Mouse (Mus musculus) left cerebral cortex, adult 2 months (tissue): Measurements from ENCODE around the gene Vmn1r212. TPM values are rescaled to one million over a fixed set of nuclear protein-coding genes. Genes with fewer than 3 reads are reported as not detected.
"Not testable (repeated sequence)": the region's sequence is repeated elsewhere in the genome, so short reads cannot be mapped to it uniquely, and the experiment has no call there.

Experiments
- DNase-seq, 2 experiments: peaks; one replicate each; pipeline ENCODE4 v3.0.0; 2021 to 2022; ENCODE audit warnings: low spot score in 2 of 2, mixed read lengths in 1 of 2; ENCODE audit errors: extremely low spot score in 1 of 2
- H3K27ac ChIP-seq: fragments of 200-600 bp; 2 replicates; pipeline ENCODE4 v1.8.1; 2022
- H3K4me3 ChIP-seq: fragments of 200-600 bp; 2 replicates; pipeline ENCODE4 v1.8.1; 2022
- CTCF ChIP-seq: fragments of 200-600 bp; IDR thresholded peaks from 2 replicates; pipeline ENCODE4 v1.8.1; 2022; ENCODE audit warnings: antibody characterized with exemption, mild to moderate bottlenecking, moderate library complexity
- intact Hi-C: fragments of 180-260 bp; cut with DNase I; formaldehyde crosslinking; loops from one replicate; pipeline ENCODE4 v1.15.1; 2025
- long read RNA-seq, 2 experiments: library from polyadenylated mRNA; stranded (forward); transcript quantifications; one replicate each; pipeline ENCODE4 v2.0.0; 2021; ENCODE audit warnings: borderline mapping rate in 2 of 2
- total RNA-seq, 2 experiments: library from RNA; stranded (reverse); gene quantifications; 2 replicates each; pipeline ENCODE4 v1.2.3; 2021

Gene Vmn1r212
- total RNA-seq: not detected
- long read RNA-seq, experiment 1: 0 reads
- long read RNA-seq, experiment 2: 0 reads

DNA sequence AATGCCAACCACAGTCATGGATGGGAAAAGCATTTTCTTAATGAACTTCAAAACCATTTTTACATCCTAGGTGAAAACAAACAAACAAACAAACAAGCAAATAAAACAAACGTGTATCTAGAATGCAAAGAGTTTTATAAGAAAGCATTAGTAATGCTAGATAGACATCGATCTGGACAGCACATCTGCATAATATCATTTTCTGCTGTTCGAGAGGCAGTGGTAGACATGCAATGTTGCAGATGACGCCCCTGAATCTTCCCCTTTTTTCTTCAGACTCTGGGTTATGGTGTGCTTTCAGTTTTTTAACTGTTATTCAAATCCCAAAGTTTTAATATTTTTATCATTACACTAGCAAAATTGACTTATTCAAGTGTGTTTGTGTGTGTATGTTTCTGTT, at the start of gene Vmn1r212:
Gene Vmn1r212 (minus strand): TSS at position 101 of the 400 bp plus-strand sequence.
- no peak for DNase-seq
- Histone ChIP-seq H3K27ac (no peak within 1 kb of the TSS), H3K4me3 (no peak within 1 kb of the TSS)
- intact Hi-C loops: no loop called here
- no peak for TF ChIP-seq CTCF

DNA sequence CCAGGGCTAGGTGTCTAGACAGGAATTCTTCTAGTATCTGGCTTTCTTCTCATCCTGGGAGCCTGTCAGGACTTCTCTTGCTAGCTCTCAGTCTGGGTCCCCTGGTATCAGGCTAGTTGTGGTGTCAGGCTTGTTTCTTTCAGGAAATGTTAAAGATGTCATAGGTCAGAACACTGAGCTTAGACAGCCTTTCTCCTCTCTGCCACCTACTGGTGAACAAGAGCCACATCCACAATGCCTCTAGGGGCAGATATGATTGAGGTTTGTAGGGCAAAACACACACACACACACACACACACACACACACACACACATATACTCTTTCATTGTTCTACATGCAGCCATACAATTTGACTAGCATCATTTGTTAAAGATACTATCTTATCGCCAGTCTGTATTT, 4.7 kb downstream of the Vmn1r212 start:
- Histone ChIP-seq H3K27ac (no peak overlapping the region), H3K4me3 (no peak overlapping the region)
- no peak for DNase-seq
- TF ChIP-seq CTCF: no peak; the same call in 1 of the 2 replicates
- intact Hi-C loops: no loop called here

GRCm38 (mm10) chr13:22857461-22857860, 26.5 kb downstream of the Vmn1r212 start, which contains the start of gene Vmn1r211:
Vmn1r211 (minus strand) TSS chr13:22857561.
- H3K4me3 ChIP-seq: no peak within 1 kb of the TSS
- intact Hi-C loops: no loop called here
- no peak within 1 kb of the TSS for H3K27ac ChIP-seq
- no peak for TF ChIP-seq CTCF
- no peak for DNase-seq

- Histone ChIP-seq H3K27ac (no peak overlapping the region), H3K4me3 (no peak overlapping the region)
- no peak for TF ChIP-seq CTCF
- intact Hi-C loops: no loop called here
- no peak for DNase-seq
Observed at GRCm38 (mm10) chr13:22854760-22855159, 29.2 kb downstream of the Vmn1r212 start.

DNA sequence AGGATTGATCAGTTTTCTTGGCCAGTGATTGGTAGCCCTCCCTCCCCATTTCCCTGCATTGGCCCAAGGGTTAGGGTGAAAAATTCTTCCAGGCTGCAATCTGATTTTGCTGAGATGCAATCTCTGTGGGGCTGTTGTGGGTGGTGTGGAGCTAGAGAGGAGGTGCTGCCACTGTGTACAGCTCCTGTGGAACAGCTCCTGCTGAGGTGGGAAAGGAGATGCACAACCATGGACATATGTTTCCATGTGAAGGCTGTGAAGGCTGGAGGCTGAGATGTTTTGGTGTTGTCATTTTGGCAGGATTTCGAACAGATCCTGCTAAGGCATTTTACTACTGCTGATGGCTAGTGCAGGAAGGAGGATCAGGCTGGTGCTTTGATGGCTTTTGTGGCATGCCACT, 37.2 kb downstream of the Vmn1r212 start:
- no peak for TF ChIP-seq CTCF
- H3K4me3 ChIP-seq: no peak overlapping the region
- intact Hi-C loops: no loop called here
- no peak for DNase-seq
- no peak overlapping the region for H3K27ac ChIP-seq

- H3K27ac ChIP-seq, intact Hi-C loops, H3K4me3 ChIP-seq: not testable (repeated sequence)
Observed at GRCm38 (mm10) chr13:22844304-22844703, 39.7 kb downstream of the Vmn1r212 start.

More at GRCm38 (mm10) chr13:22844304-22844703, 39.7 kb downstream of the Vmn1r212 start:
- DNase-seq: not testable (repeated sequence)

Other genes with a start within 250 kb of the Vmn1r212 start
- under 1 TPM in 1 of 2 experiments, not detected in 1; 0.14 TPM for gene Vmn1r207-ps, start 154.6 kb downstream of the Vmn1r212 start, total RNA-seq
- not detected for gene Vmn1r208, start 106.8 kb downstream of the Vmn1r212 start, total RNA-seq
- under 1 TPM in 1 of 2 experiments, not detected in 1; 0.05 TPM for gene Vmn1r209, start 74.5 kb downstream of the Vmn1r212 start, total RNA-seq
- not detected for gene Vmn1r210, start 52.9 kb downstream of the Vmn1r212 start, total RNA-seq
- gene Vmn1r211, start 26.6 kb downstream of the Vmn1r212 start, total RNA-seq: not detected
- gene Vmn1r213, start 123.5 kb upstream of the Vmn1r212 start, total RNA-seq: not detected
- not detected for gene Vmn1r214, start 146.2 kb upstream of the Vmn1r212 start, total RNA-seq
- not detected for gene Vmn1r215, start 183.8 kb upstream of the Vmn1r212 start, total RNA-seq
- gene Vmn1r217, start 234.0 kb upstream of the Vmn1r212 start, total RNA-seq: not detected
- gene Vmn1r218, start 248.9 kb upstream of the Vmn1r212 start, total RNA-seq: not detected